In genomic region chr10:33814266-33814665, GRCm38 (mm10) we compare ENCODE assay signal across 38 mouse cellular contexts. TPM values are rescaled to one million over a fixed set of nuclear protein-coding genes. Genes with fewer than 3 reads are reported as not detected.
"Had no signal": no experiment of that assay in that cellular context is flagged by ENCODE, and none has a peak within 500 bp of the region (broad histone marks: within the 10 kb centered on the region; RNA-seq: fewer than 3 reads in every experiment).

No protein-coding gene starts in this region.

- H3K4me1 ChIP-seq: embryonic facial prominence, embryonic 10.5 days; embryonic facial prominence, embryonic 12.5 days; embryonic facial prominence, embryonic 13.5 days; embryonic facial prominence, embryonic 15.5 days; forebrain, embryonic 10.5 days; forebrain, embryonic 12.5 days; forebrain, embryonic 13.5 days; forebrain, embryonic 15.5 days had no signal

- DNase-seq: cerebellum, adult 18-20 months; cerebellum, adult 2 months; cerebellum, adult 8-10 months; cerebellum, adult 9-10 months; cerebellum, adult 9-11 months; cerebellum, postnatal 10 days; cerebellum, postnatal 14 days; cerebellum, postnatal 25 days; cerebellum, postnatal 36 days; embryo, embryonic 11 days; forebrain, postnatal 0 days; gastrocnemius, adult 2 months; gastrocnemius, postnatal 10 days; gastrocnemius, postnatal 14 days; gastrocnemius, postnatal 25 days; gastrocnemius, postnatal 36 days; heart, adult 11 months had no signal

- H3K27ac ChIP-seq: embryonic facial prominence, embryonic 10.5 days; embryonic facial prominence, embryonic 12.5 days; embryonic facial prominence, embryonic 13.5 days; embryonic facial prominence, embryonic 15.5 days; forebrain, embryonic 10.5 days; forebrain, embryonic 12.5 days; forebrain, embryonic 13.5 days; forebrain, embryonic 15.5 days; gastrocnemius, adult 2 months had no signal

- H3K27me3 ChIP-seq: embryonic facial prominence, embryonic 12.5 days; embryonic facial prominence, embryonic 13.5 days; embryonic facial prominence, embryonic 15.5 days; forebrain, embryonic 12.5 days; forebrain, embryonic 13.5 days; forebrain, embryonic 15.5 days had no signal

- H3K4me2 ChIP-seq: embryonic facial prominence, embryonic 12.5 days; embryonic facial prominence, embryonic 13.5 days; embryonic facial prominence, embryonic 15.5 days; forebrain, embryonic 12.5 days; forebrain, embryonic 13.5 days; forebrain, embryonic 15.5 days had no signal

- H3K9ac ChIP-seq: embryonic facial prominence, embryonic 12.5 days; embryonic facial prominence, embryonic 13.5 days; embryonic facial prominence, embryonic 15.5 days; forebrain, embryonic 12.5 days; forebrain, embryonic 13.5 days; forebrain, embryonic 15.5 days; forebrain, postnatal 0 days had no signal

- ATAC-seq: forebrain, embryonic 13.5 days; forebrain, embryonic 14.5 days; forebrain, embryonic 15.5 days; forebrain, embryonic 16.5 days; forebrain, postnatal 0 days had no signal

- H3K36me3 ChIP-seq: embryonic facial prominence, embryonic 10.5 days; embryonic facial prominence, embryonic 12.5 days; embryonic facial prominence, embryonic 13.5 days; embryonic facial prominence, embryonic 15.5 days; forebrain, embryonic 10.5 days; forebrain, embryonic 12.5 days; forebrain, embryonic 15.5 days had no signal

- H3K9me3 ChIP-seq: embryonic facial prominence, embryonic 10.5 days; embryonic facial prominence, embryonic 12.5 days; embryonic facial prominence, embryonic 13.5 days; embryonic facial prominence, embryonic 15.5 days; forebrain, embryonic 10.5 days; forebrain, embryonic 12.5 days; forebrain, embryonic 13.5 days; forebrain, embryonic 15.5 days had no signal

- H3K4me3 ChIP-seq: embryonic facial prominence, embryonic 10.5 days; embryonic facial prominence, embryonic 12.5 days; embryonic facial prominence, embryonic 13.5 days; embryonic facial prominence, embryonic 15.5 days; erythroblast, embryonic 14.5 days; forebrain, embryonic 10.5 days; forebrain, embryonic 12.5 days; forebrain, embryonic 13.5 days; forebrain, embryonic 15.5 days; gastrocnemius, adult 2 months had no signal

RNA-seq across cellular contexts. Expression of gene Sult3a2, which starts 27.8 kb away (rescaled TPM):
- total RNA-seq: common myeloid progenitor, adult 5-6 weeks; forebrain, postnatal 0 days; gastrocnemius, adult 2 months; gastrocnemius, adult 8-10 months; gastrocnemius, postnatal 10 days; gastrocnemius, postnatal 14 days; gastrocnemius, postnatal 25 days; gastrocnemius, postnatal 36 days; gastrocnemius, postnatal 4 days; granulocyte monocyte progenitor cell, adult 5-6 weeks had no signal
- polyA plus RNA-seq: cerebellum, adult 2 months; cortical plate, adult 2 months; embryonic facial prominence, embryonic 10.5 days; embryonic facial prominence, embryonic 11.5 days; embryonic facial prominence, embryonic 12.5 days; embryonic facial prominence, embryonic 13.5 days; embryonic facial prominence, embryonic 14.5 days; embryonic facial prominence, embryonic 15.5 days; erythroblast, embryonic 14.5 days; forebrain, embryonic 10.5 days; forebrain, embryonic 11.5 days; forebrain, embryonic 12.5 days; forebrain, embryonic 13.5 days; forebrain, embryonic 14.5 days; forebrain, embryonic 15.5 days; forebrain, embryonic 16.5 days; forebrain, postnatal 0 days; frontal cortex, adult 2 months; gonadal fat pad, adult 2 months had no signal

RNA-seq across cellular contexts. Expression of gene Sult3a1, which starts 43.3 kb away (rescaled TPM):
- total RNA-seq: common myeloid progenitor, adult 5-6 weeks; forebrain, postnatal 0 days; gastrocnemius, adult 2 months; gastrocnemius, adult 8-10 months; gastrocnemius, postnatal 10 days; gastrocnemius, postnatal 14 days; gastrocnemius, postnatal 25 days; gastrocnemius, postnatal 36 days; gastrocnemius, postnatal 4 days; granulocyte monocyte progenitor cell, adult 5-6 weeks had no signal
- polyA plus RNA-seq: cerebellum, adult 2 months; embryonic facial prominence, embryonic 10.5 days; embryonic facial prominence, embryonic 11.5 days; embryonic facial prominence, embryonic 12.5 days; embryonic facial prominence, embryonic 13.5 days; embryonic facial prominence, embryonic 14.5 days; embryonic facial prominence, embryonic 15.5 days; erythroblast, embryonic 14.5 days; forebrain, embryonic 10.5 days; forebrain, embryonic 11.5 days; forebrain, embryonic 12.5 days; forebrain, embryonic 13.5 days; forebrain, embryonic 14.5 days; forebrain, embryonic 15.5 days; forebrain, embryonic 16.5 days; forebrain, postnatal 0 days; frontal cortex, adult 2 months; gonadal fat pad, adult 2 months had no signal
